Mouse (Mus musculus) lung, postnatal 0 days (tissue): ENCODE results near the gene Tm4sf20.

Experiments used
- CTCF ChIP-seq: IDR thresholded peaks from 2 replicates; pipeline ENCODE4 v1.5.1; 2016; ENCODE audit warnings: antibody characterized with exemption, mild to moderate bottlenecking
- EP300 ChIP-seq: IDR thresholded peaks from 2 replicates; pipeline ENCODE4 v1.6.1; 2016; ENCODE audit warnings: antibody characterized with exemption, mild to moderate bottlenecking, control low read depth

DNA sequence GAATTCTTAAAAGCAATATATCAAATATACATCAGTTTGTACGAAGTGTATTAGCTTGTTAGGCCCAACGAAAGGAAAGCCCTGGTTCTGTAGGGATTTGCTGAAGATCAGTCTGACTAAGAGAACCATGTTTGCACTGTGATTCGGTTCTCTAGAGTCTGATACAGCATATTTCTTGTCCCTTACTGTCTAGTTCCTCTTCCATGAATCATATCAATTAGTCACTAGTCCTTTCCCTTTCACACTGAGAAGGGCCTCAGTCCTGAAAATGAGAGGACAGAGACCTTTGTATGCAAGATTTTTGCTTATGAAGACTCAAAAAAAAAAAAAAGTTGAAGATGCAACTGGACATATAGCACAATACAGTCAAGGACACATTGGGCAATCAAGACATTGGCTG is 24.8 kb upstream of the Tm4sf20 start:
- TF ChIP-seq CTCF (no peak), EP300 (no peak)
